Mouse (Mus musculus) olfactory bulb, adult 2 months (tissue): ENCODE measurements around the gene Smg6. TPM values are rescaled to one million over a fixed set of nuclear protein-coding genes. Genes with fewer than 3 reads are reported as not detected.

ENCODE experiments used
- H3K27ac ChIP-seq: fragments of 200-500 bp; 2 replicates; pipeline ENCODE4 v1.5.1; 2012; ENCODE audit warnings: low read depth, low read length; ENCODE audit not compliant: insufficient read depth
- H3K4me1 ChIP-seq: fragments of 200-500 bp; 2 replicates; pipeline ENCODE4 v1.6.1; 2012; ENCODE audit warnings: low read length; ENCODE audit not compliant: control insufficient read depth, insufficient read depth
- H3K4me3 ChIP-seq: fragments of 200-500 bp; 2 replicates; pipeline ENCODE4 v1.5.1; 2012; ENCODE audit warnings: mild to moderate bottlenecking, low read depth, low read length, moderate library complexity; ENCODE audit not compliant: insufficient read depth
- CTCF ChIP-seq: fragments of 200-500 bp; IDR thresholded peaks from 2 replicates; pipeline ENCODE4 v1.5.1; 2012; ENCODE audit warnings: low read depth, mild to moderate bottlenecking, low read length, moderate library complexity; ENCODE audit not compliant: insufficient read depth
- POLR2A ChIP-seq: fragments of 200-500 bp; IDR thresholded peaks from 2 replicates; pipeline ENCODE4 v1.6.1; 2012; ENCODE audit warnings: mild to moderate bottlenecking, low read depth, low read length, moderate library complexity; ENCODE audit not compliant: insufficient read depth
- WGBS: fragments of 180-500 bp; shearing (Covaris S2); methylation state at CpG from one replicate; pipeline ENCODE4 v1.1.7; 2018; 5-methylcytosine and 5-hydroxymethylcytosine counted together
- polyA plus RNA-seq: library from polyadenylated mRNA; stranded (reverse); fragments of >200 nt; gene quantifications from 2 replicates; pipeline ENCODE4 v1.2.4, GENCODE M21; 2012; ENCODE audit warnings: low replicate concordance; ENCODE audit not compliant: missing spikeins, insufficient read depth, insufficient read length

Smg6 gene
- polyA plus RNA-seq, 1 experiment = 86.4 TPM

DNA sequence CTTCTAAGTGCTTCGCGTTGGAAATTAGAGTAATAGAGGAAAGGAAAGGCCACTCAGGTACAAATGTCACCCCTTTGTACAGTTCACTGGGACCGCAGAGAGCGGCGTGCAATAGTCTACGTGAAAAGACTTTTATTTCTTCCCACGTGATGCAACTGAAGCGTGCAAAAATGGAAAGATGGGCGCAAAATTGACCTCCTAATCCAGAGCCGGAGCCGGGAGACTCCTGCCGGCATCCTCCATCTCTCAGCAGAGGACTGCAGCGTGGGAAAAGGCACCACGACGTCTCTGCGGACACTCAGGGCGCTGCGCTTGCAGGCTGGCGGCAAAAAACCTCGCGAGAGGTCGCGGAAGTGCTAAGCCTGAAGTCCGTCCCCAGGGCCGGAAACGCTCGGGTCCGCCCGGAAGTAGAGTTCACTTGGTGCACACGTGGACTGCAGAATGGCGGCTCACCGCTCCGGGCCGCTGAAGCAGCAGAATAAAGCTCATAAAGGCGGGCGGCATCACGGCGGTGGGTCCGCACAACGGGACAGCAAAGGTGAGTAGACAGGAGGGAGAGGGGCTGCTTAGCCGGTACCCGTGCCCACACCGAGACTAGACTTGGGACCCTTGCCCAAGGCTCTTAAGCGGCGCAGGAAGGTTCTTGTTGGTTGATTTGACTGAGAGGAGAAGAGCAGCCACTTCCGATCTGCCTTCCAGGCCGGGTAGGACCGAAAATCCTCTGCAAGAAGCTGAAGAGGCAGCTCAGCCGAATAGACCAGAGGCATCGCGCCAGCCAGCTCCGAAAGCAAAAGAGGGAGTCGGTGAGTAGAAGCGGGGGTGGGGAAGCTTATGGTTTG is 27.7 kb upstream of the Smg6 start, which contains the start of gene Tsr1:
Tsr1 (plus strand) TSS at position 394 of the 839 bp plus-strand sequence.
- Histone ChIP-seq H3K4me1 (peaks cover 4% of the 10 kb centered on the region), H3K27ac (peak within 1 kb of the TSS; percentile 90), H3K4me3 (peak within 1 kb of the TSS; percentile 92)
- TF ChIP-seq CTCF (no peak), POLR2A (peak; percentile 79; the same call in 1 of the 2 replicates)
- under 1% methylated on average over 54 of the region's 54 CpGs for WGBS

DNA sequence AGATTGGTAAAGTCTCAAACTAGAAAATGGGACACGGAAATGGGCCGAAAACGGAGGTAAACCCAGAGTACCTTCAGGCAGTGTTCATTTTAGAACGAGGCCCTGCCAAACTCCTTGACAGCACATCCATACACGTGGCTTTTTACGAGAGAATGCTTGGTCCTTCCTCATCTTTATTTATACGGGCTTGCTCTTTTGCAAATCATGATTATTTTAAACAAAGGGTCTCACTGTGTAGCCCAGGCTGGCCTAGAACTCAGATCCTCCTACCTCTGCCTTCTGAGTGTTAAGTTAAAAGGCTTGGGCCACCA is 27.2 kb upstream of the Smg6 start:
- under 1% methylated on average over 7 of the region's 7 CpGs for WGBS
- peaks cover 4% of the 10 kb centered on the region for H3K4me1 ChIP-seq
- TF ChIP-seq CTCF (no peak), POLR2A (no peak)
- H3K27ac ChIP-seq = no peak overlapping the region
- H3K4me3 ChIP-seq = peak overlapping the region; percentile 92

DNA sequence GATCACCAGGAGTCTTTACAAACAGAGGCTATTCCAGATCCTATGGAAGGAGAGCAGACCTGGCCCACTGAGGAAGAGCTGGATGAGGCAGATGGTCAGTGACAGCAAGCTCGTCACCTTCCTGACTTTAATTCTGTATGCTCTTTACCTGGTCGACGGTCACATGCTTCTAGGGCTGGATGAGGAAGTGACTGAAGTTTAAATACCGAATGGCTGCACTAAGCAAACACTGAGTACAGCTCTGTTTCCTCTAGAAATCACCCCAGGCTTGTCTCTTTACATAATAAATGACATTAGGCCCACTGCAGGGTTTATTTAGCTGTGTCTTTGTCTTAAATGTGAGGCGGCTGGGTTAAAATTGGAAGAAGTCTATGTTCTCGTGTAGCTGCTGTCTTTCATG is 24.1 kb upstream of the Smg6 start:
- TF ChIP-seq POLR2A = no peak
- TF ChIP-seq CTCF = no peak
- Histone ChIP-seq H3K4me1 (peaks cover 2% of the 10 kb centered on the region; the same call in 1 of the 2 replicates), H3K27ac (no peak overlapping the region), H3K4me3 (no peak overlapping the region)
- WGBS = 85% methylated on average over 6 of the region's 6 CpGs

DNA sequence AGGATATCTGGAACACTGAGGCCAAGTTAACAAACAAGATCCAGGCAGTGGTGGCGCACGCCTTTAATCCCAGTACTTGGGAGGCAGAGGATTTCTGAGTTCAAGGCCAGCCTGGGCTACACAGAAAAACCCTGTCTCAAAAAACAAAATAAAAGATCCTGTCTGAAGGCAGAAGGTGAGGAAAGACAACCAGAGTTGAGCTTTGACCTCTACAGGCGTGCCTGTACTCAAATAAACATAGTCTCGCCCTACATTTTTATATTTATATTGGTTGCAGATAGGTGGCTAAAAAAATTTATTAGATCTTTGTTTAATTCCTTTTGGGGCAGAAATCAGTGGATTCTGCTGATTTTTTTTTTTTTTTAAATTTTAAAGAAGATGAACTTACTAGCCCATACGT is 23.2 kb upstream of the Smg6 start:
- TF ChIP-seq CTCF (no peak), POLR2A (no peak)
- Histone ChIP-seq H3K4me3 (no peak overlapping the region), H3K27ac (no peak overlapping the region), H3K4me1 (peaks cover 2% of the 10 kb centered on the region; the same call in 1 of the 2 replicates)
- 94% methylated on average over 5 of the region's 5 CpGs for WGBS

DNA sequence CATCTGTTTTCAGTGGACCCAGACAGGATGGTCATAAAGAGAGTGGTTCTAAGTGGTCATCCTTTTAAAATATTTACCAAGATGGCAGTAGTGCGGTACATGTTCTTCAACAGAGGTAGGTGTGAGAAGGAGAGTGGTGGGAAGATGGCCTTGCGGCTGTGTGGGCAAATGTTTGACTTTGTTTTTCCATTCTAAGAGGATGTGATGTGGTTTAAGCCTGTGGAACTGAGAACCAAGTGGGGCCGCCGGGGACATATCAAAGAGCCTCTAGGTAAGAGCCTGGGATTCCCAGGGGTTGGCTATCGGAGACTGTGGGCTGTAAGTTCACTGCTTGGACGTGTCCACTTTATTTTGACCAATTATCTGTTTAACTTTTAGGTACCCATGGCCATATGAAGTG is 17.8 kb upstream of the Smg6 start:
- Histone ChIP-seq H3K4me1 (no peaks in the 10 kb centered on the region), H3K27ac (no peak overlapping the region), H3K4me3 (no peak overlapping the region)
- 96% methylated on average over 6 of the region's 6 CpGs for WGBS
- TF ChIP-seq CTCF = no peak
- no peak for TF ChIP-seq POLR2A

DNA sequence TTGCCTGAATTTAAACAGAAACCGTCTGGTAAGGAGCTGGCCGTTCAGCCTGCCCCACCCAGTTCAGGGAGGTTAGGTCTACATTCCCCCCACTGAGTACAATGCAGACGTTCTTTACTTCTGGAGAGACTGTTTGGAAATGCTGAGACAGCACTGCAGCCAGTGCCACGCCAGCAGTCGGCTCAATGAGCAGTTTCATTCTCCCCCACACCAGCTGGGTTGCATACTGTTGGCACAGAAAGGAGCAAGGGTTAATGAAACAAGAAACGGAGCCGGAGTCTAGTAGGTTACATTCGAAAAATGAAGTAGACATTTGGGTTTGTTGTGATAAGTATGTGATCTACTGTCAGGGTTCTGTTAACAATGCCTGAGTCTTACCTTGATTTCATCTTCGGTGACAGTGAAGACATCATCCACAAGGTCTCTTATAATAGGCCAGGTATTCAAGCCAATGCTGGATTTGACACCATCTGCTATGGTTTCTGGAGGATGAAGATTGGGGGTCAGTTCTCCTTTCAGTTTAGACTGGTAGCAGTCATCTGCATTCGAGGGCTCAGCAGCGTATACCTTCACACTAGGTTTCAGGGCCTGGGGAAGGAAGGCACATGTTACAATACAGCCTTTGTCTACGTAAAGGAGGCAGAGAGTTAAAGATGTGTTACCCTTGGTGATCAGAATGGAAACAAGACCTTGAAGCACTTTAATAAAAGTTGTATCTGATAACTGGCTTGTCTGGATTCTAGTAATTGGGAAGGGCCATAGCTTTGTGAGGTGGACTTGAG is 16.8 kb upstream of the Smg6 start:
- TF ChIP-seq POLR2A (no peak), CTCF (no peak)
- no peak overlapping the region for H3K27ac ChIP-seq
- no peaks in the 10 kb centered on the region for H3K4me1 ChIP-seq
- no peak overlapping the region for H3K4me3 ChIP-seq
- 75% methylated on average over 12 of the region's 12 CpGs for WGBS

DNA sequence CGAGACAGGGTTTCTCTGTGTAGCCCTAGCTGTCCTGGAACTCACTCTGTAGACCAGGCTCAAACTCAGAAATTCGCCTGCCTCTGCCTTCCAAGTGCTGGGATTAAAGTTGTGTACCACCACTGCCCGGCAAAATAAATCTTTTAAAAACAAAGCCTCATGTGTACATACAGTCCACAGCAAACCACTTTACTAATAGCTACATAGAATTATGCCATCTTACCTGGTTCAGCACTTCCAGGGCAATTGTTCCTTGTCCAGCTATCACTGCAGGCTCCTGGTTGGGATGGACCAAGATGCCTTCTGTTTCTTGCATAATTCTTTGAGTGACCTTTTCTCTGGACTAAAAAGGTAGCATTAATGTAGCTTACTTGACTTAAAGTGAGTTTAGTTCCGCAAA is 15.6 kb upstream of the Smg6 start:
- WGBS = 93% methylated on average over 4 of the region's 4 CpGs
- no peaks in the 10 kb centered on the region for H3K4me1 ChIP-seq
- TF ChIP-seq POLR2A (no peak), CTCF (no peak)
- H3K4me3 ChIP-seq = no peak overlapping the region
- H3K27ac ChIP-seq = no peak overlapping the region

DNA sequence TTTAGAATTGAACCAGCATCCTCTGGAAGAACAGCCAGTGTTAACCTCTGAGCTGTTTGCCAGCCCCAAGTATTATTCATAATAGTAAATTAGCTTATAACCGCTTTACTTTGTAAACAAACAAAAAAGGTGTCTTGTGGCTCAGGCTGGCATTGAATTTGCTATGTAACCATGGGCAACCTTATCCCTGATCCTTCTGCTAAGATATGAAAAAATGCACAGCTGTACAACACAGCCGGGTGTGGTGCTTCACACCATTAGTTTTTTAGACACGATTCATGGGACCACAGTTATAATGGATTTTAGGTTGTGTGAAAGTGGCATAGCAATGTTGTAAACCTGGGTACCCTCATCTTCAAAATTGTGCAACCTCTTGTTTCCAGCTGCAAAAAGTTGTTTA is 13.1 kb upstream of the Smg6 start:
- Histone ChIP-seq H3K27ac (no peak overlapping the region), H3K4me1 (no peaks in the 10 kb centered on the region), H3K4me3 (no peak overlapping the region)
- no peak for TF ChIP-seq POLR2A
- no peak for TF ChIP-seq CTCF
- WGBS = 81% methylated on average over 3 of the region's 3 CpGs

DNA sequence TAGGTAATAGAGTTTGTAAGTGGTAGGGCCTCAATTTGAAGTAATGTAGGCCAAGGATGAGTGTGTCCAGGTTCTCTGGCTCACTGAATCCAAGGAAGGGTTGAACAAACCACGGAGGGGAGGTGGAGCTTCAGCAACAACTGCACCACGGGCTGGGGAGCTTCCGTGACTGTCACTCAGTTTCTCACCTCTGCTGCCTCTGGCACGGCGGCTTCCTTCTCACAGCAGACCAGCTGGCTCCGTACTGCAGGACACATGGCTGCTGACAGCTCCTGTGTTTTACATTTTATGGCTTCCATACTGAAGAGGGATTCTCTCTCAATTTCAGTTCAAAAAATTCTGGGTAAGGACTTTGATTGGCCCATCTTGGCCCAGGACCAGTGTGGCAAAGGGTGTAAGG is 6.4 kb upstream of the Smg6 start:
- 86% methylated on average over 6 of the region's 6 CpGs for WGBS
- no peak overlapping the region for H3K27ac ChIP-seq

More for the DNA sequence above, 6.4 kb upstream of the Smg6 start:
- TF ChIP-seq POLR2A (no peak), CTCF (no peak)
- no peak overlapping the region for H3K4me3 ChIP-seq
- H3K4me1 ChIP-seq = no peaks in the 10 kb centered on the region; the same call in 1 of the 2 replicates
